Mouse (Mus musculus) adrenal gland (tissue): ENCODE data around the gene Rassf7.
"Not testable (repeated sequence)": the region's sequence is repeated elsewhere in the genome, so short reads cannot be mapped to it uniquely, and the experiment has no call there.

Experiments
- intact Hi-C: fragments of 180-260 bp; cut with DNase I; formaldehyde crosslinking; loops from one replicate; pipeline ENCODE4 v1.15.1; 2025

Gene Rassf7

DNA sequence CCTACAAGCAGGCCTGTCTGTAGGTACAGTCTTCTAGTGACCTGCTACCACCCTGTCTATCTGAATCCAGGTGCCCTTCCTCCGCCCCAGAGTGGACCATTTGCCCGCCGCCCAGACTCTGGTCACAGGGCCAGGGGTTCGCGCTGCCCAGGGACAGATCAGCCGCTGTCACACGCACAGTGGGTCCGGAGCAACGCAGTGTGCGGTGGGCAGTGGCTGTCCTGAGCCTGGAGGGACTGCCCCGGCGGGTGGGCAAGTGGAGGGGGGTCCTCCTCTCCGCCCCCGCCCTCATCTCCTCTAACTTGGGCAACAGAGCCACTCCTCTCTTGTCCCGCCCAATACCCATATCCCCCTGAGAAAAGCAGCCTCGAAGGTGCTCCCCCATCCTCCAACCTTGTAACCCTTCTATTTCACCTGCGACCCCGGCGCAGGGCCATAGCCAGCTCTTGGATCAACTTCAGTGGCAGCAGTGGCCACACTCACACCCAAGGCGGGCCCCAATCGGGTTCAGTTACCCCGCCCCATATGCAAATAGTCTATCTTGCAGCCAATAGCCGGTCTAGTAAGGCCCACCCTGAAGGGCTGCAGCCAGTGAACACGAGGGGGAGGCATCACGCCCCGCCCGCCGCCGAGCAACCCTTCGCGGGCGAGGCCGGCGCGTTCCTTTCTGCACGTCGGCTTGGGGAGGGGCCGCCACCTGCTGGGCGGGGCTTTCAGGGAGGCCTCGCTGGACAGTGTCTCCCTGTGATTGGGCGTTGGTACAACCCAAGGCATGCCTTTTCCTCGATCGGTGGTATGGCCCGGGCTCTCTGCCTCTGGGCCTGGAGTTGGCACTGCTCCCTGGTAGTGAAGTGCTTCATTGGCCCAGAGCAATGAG is 5.8 kb downstream of the Rassf7 start:
- intact Hi-C loops = no loop called here

DNA sequence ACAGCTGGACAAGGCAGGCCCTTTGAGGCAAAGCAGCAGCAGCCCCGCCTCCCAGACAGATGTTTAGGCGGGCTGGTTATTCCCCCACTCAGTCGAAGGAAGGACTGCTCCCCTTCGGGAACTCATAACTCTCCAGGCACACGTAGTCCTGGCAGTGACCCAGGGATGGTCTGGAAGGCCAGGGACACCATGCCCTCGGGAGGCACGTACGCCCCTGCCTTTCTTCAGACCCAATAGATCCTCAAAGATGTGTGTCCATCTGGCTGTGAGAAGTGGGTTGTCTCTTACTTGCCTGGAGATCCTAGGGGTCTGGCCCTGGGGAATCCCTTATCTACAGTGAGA is 6.4 kb downstream of the Rassf7 start:
- intact Hi-C loops = no loop called here

DNA sequence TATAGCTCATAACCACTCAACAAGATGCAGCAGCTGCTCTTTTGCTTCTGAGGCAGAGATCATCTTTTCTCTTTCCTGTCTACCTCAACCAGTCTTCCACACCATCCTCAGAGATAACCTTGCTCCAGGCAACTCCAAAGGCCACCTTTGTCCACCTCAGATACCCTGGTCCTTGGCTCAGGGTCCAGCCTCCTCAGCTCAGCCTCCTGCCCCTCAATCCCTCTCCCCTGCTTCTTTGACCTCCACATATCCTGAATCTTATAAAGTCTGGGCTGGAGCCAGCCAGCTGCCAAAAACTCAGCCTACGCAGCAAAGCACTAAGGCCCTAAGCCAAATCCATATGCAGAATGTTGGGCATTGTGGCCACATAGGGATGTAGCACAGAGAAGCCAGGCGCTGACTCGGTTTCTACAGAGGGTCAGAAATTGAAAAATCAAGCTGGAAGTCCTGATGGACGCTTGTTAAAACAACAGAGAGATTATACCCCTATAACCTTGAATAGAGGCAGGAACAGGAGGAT is 7.1 kb downstream of the Rassf7 start:
- intact Hi-C loops = no loop called here

DNA sequence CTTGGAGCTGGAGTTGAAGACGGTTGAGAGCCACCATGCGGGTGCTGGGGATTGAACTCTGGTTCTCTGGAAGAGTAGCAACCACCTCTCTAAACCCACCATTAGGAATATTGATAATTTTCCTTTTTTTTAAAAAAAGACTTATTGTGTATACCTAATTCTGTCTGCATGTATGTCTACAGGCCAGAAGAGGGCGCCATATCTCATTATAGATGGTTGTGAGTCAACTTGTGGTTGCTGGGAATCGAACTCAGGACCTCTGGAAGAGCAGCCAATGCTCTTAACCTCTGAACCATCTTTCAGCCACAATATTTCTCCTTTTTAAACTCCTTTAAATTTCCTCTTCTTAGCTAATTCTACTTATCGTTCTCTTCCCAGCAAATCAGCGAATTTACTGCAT is 10.9 kb downstream of the Rassf7 start:
- intact Hi-C loops = loop anchor here (5.0 kb wide), 1 partner anchor 136 kb away; no protein-coding TSS in a partner anchor

GRCm38 (mm10) chr7:141227796-141228195 is 12.1 kb downstream of the Rassf7 start:
- intact Hi-C loops = loop anchor here (5.0 kb wide), 1 partner anchor 135 kb away; no protein-coding TSS in a partner anchor

GRCm38 (mm10) chr7:141228279-141229067 is 12.8 kb downstream of the Rassf7 start, which contains the start of gene Phrf1:
Gene Phrf1 (plus strand): TSS chr7:141228784.
- intact Hi-C loops = loop anchor here (5.0 kb wide), 1 partner anchor 134 kb away; no protein-coding TSS in a partner anchor

- intact Hi-C loops = loop anchor here (5.0 kb wide), 1 partner anchor 133 kb away; no protein-coding TSS in a partner anchor
Observed at GRCm38 (mm10) chr7:141229702-141230101, 14.0 kb downstream of the Rassf7 start.

GRCm38 (mm10) chr7:141230570-141230969 is 14.9 kb downstream of the Rassf7 start:
- intact Hi-C loops = no loop called here

- intact Hi-C loops = no loop called here
Observed at GRCm38 (mm10) chr7:141231111-141231510, 15.5 kb downstream of the Rassf7 start.

DNA sequence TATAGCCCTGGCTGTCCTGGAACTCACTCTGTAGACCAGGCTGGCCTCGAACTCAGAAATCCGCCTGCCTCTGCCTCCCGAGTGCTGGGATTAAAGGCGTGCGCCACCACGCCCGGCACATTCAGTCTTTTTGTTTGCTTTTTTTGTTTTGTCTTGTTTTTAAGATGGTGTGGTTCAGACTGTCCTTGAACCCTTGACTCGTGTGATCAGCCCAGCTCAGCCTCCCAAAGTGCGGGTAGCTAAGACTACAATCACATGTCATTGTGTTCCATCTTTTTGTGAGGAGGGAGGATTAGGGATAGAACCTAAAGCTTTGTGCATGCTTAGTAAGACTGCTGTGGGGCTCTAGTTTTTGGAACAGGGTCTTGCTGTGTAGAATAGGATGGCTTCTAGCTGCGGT is 15.9 kb downstream of the Rassf7 start:
- intact Hi-C loops = no loop called here

DNA sequence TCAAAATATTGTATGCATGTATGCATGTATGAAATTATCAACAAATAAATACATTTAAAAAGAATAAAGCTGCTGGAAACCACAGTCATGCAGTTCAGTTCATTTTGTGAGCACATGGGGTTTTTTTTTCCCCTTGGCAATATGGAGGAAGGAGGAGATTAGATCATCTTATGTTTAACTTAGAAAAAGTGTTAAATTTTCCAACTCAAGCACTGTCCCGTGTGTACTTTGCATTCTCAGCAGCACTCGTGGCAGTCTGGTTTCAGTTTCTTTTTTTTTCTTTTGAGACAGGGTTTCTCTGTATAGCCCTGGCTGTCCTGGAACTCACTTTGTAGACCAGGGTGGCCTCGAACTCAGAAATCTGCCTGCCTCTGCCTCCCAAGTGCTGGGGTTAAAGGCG is 34.8 kb downstream of the Rassf7 start:
- intact Hi-C loops = not testable (repeated sequence)

DNA sequence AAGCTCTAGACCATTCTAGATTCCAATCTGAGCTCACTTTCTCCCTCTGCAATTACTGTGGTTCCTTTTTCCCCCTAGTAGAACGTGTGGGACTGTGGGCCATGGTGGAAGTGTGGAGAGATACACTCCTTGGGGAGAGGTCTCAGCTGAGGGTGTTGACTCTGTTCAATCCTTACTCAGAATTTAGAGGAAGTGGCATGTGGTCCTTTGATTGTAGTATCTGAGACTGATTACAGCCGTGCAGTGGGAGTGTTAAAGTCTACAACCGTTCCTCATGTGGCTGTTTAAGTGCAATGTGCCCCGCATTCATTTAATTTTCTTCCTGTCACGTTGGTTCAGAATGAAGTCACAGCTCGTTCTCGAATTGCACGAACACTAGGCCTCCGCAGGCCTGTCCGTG is 40.5 kb downstream of the Rassf7 start:
- intact Hi-C loops = no loop called here

GRCm38 (mm10) chr7:141261480-141261879 is 45.8 kb downstream of the Rassf7 start:
- intact Hi-C loops = loop anchor here (10.0 kb wide), 1 partner anchor 103 kb away; no protein-coding TSS in a partner anchor

- intact Hi-C loops = loop anchor here (10.0 kb wide), 1 partner anchor 101 kb away; no protein-coding TSS in a partner anchor
Observed at GRCm38 (mm10) chr7:141263640-141264039, 48.0 kb downstream of the Rassf7 start.

DNA sequence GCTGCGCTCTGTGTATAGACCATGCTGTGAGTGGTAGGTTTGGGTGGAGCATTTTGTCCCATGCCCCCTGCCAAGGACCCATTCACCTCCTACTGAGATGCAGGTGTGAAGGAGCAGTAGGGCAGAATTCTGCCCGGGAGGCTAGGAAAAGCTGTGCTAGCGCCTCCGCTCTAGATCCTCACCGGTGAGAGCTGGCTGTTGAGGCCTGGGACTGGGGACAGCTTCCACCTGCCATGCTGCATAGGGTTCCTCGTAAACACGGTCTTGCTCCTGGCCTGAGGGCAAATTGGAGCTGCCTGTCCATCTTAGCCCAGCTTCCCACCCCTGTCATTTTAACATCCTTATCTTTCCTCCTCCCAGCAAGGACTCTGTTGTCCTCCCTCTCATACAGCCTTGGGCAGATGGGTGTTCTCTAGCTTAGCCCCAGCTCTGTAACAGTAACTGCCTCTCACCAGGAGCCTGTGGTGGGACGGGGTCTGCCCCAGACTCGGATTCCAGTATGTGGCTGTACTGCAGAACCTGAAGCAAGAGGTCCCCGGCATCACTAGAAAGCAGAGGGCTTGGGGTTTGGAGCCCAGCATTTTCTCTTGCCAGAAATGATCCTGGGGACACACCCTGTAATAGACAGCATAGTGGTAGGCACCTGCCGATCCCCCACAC is 48.5 kb downstream of the Rassf7 start:
- intact Hi-C loops = loop anchor here (10.0 kb wide), 1 partner anchor 101 kb away; no protein-coding TSS in a partner anchor

- intact Hi-C loops = loop anchor here (10.0 kb wide), 1 partner anchor 100 kb away; no protein-coding TSS in a partner anchor
Observed at GRCm38 (mm10) chr7:141264761-141265410, 49.2 kb downstream of the Rassf7 start.

- intact Hi-C loops = loop anchor here (10.0 kb wide), 1 partner anchor 99 kb away; no protein-coding TSS in a partner anchor
Observed at GRCm38 (mm10) chr7:141265411-141265738, 49.7 kb downstream of the Rassf7 start.

DNA sequence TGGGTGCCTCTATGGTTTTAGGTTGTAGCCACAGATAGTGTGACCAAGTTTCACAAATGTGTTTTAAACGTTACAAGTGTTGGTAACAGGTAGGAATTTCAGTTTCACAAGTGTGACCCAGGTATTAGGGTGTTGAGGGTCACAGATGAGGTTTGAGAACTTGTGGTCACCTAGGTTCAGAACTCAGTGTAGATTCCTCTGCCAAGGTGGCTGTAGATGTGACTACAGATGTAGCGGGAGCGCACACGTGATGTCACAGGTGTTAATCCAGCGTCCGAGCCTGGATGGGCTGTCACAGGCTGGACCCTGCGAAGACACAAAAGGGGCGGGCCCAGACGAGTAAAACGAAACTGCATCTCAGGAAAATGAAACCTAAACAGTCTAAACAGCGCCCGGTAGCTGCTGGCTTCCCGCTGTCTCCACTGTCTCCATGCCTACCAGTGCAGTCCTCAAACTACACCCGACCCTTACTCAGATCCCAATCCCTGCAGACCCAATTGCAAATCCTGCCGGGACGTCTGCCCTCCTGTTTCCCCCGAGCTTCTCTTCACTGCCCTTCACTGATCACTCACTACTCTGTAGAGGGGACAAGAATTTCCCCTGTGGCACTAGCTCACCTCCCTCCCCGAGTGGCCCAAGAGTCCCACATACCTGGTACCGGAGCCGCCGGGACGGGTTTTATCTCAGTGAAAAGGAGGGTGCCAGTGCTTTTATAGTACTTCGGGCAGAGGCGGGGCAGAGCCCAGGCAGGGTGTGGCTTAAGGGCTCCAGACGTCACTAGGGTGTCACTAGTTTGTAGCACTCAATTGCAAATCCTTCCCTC is 50.3 kb downstream of the Rassf7 start, which contains the start of gene Irf7:
Gene Irf7 (minus strand): TSS at position 743 of the 823 bp plus-strand sequence.
- intact Hi-C loops = loop anchor here (10.0 kb wide), 1 partner anchor 99 kb away; no protein-coding TSS in a partner anchor
